Mouse (Mus musculus) MN1 (cell line): ENCODE measurements around the gene Mgam.
"Not testable (repeated sequence)": the region's sequence is repeated elsewhere in the genome, so short reads cannot be mapped to it uniquely, and the experiment has no call there.

ENCODE experiments used
- DNase-seq: peaks from one replicate; pipeline ENCODE4 v3.0.0-alpha.2; 2016; ENCODE audit warnings: low spot score

Gene Mgam

DNA sequence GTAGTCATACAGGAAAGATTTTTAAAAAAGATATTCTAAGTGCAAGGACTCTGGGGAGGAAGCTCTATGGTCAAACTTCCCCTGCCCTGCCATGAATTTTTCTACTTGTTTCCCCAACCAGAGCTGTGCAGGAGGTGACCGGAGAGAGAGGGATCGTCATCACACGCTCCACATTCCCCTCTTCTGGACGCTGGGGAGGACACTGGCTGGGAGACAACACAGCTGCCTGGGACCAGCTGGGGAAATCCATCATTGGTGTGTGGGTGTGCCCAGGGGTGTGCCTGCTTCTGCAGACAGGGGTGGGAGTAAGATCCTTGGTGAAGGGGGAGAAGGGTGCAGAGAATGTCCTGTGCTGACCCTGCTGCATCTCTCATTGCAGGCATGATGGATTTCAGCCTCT is 99.9 kb downstream of the Mgam start:
- not testable (repeated sequence) for DNase-seq

DNA sequence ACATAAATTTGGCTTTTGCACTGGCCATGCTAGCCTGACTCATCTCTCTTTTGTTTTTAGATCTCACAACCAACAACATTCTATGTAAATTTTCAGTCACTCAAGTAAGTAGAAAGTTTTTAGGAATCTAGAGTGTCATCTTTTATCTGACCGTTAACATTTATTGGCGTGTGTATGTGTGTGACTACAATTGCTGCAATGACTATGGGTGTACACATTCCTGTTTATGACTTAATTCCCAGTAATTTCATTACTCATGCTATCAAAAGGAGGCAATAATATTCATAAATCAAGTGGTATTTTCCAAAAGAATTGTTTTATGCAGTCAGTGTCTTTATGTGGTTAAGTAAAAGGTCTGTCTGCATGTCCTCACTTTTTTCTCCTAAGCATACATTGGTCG is 110.9 kb downstream of the Mgam start:
- DNase-seq: no peak

DNA sequence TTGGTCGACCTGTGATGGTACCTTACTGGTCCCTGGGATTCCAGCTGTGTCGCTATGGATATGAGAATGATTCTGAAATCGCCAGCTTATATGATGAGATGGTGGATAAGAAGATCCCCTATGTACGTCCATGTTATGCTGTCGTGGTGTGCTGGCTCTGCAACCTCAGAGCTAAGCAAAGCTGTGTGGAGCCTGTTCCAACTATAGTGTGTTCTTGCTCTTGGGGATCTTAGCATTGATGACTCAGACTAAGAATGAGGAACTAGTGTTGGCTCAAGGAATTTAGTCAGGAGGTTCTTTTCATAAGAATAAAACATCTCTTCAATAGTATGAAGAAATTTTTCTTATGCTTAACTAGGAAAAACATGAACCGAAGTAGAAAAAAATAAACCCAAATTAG is 120.4 kb downstream of the Mgam start:
- DNase-seq: not testable (repeated sequence)

GRCm38 (mm10) chr6:40755948-40756347 is 127.3 kb downstream of the Mgam start:
- DNase-seq: no peak

- DNase-seq: not testable (repeated sequence)
Measured at GRCm38 (mm10) chr6:40757346-40757745, 128.7 kb downstream of the Mgam start.

- DNase-seq: no peak
Measured at GRCm38 (mm10) chr6:40774656-40775055, 146.0 kb downstream of the Mgam start.

- no peak for DNase-seq
Measured at GRCm38 (mm10) chr6:40778458-40778857, 149.8 kb downstream of the Mgam start.

GRCm38 (mm10) chr6:40783637-40784036 is 155.0 kb downstream of the Mgam start:
- no peak for DNase-seq

DNA sequence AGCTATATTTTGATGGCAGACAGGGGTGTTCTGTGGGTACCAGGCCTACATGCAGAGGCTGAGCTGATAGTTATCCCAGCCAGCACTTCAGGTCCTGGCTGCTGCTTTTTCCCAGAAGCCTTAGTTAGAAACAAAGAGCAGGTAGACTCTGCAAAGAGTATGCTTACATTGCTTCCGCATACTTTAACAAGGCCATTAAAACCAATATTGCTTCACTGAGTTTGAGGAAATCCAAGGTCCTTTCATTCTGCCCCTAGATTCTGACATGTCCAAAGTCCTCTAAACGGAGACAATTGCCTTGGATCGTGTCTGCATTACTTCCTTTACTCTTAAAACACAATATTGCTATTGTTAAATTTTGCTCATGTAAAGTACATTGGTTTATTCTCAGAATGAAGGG is 155.7 kb downstream of the Mgam start:
- no peak for DNase-seq

- DNase-seq: no peak
Measured at GRCm38 (mm10) chr6:40795077-40795812, 166.6 kb downstream of the Mgam start.

- DNase-seq: no peak
Measured at GRCm38 (mm10) chr6:40818237-40818902, 189.7 kb downstream of the Mgam start.
